Mouse (Mus musculus) spleen, adult 2 months (tissue): ENCODE measurements around the gene Dhrs3. TPM values are rescaled to one million over a fixed set of nuclear protein-coding genes. Genes with fewer than 3 reads are reported as not detected.

Source experiments
- DNase-seq, 2 experiments: peaks; one replicate each; pipeline versions ENCODE4 v3.0.0 to v3.0.0-alpha.2; 2012 to 2021; ENCODE audit warnings: low spot score in 2 of 2, low read depth in 1 of 2
- H3K27ac ChIP-seq: fragments of 200-500 bp; 2 replicates; pipeline ENCODE4 v1.5.1; 2012; ENCODE audit warnings: low read length, inconsistent platforms; ENCODE audit not compliant: insufficient read depth
- H3K27me3 ChIP-seq: fragments of 200-500 bp; 2 replicates; pipeline ENCODE4 v1.6.1; 2012; ENCODE audit warnings: mild to moderate bottlenecking, moderate library complexity, low read length, inconsistent platforms; ENCODE audit not compliant: control insufficient read depth, insufficient read depth
- H3K36me3 ChIP-seq: fragments of 200-500 bp; 2 replicates; pipeline ENCODE4 v1.6.1; 2012; ENCODE audit warnings: mild to moderate bottlenecking, low read length, inconsistent platforms; ENCODE audit not compliant: control insufficient read depth, insufficient read depth
- H3K4me1 ChIP-seq: fragments of 200-500 bp; 2 replicates; pipeline ENCODE4 v1.6.1; 2011; ENCODE audit warnings: inconsistent platforms; ENCODE audit not compliant: control insufficient read depth, insufficient read depth, insufficient read length
- H3K4me3 ChIP-seq: fragments of 200-500 bp; 2 replicates; pipeline ENCODE4 v1.5.1; 2011; ENCODE audit warnings: mild to moderate bottlenecking, inconsistent platforms; ENCODE audit not compliant: insufficient read depth, insufficient read length; ENCODE audit errors: extremely low read depth
- CTCF ChIP-seq: fragments of 200-500 bp; IDR thresholded peaks from 2 replicates; pipeline ENCODE4 v1.5.1; 2011; ENCODE audit warnings: mild to moderate bottlenecking, inconsistent platforms; ENCODE audit not compliant: insufficient read depth, insufficient read length, insufficient replicate concordance; ENCODE audit errors: extremely low read depth
- POLR2A ChIP-seq: fragments of 200-500 bp; IDR thresholded peaks from 2 replicates; pipeline ENCODE4 v1.6.1; 2011; ENCODE audit warnings: low read depth, low read length, inconsistent platforms
- WGBS: fragments of 180-500 bp; shearing (Covaris S2); methylation state at CpG from one replicate; pipeline ENCODE4 v1.1.7; 2018; 5-methylcytosine and 5-hydroxymethylcytosine counted together
- polyA plus RNA-seq: library from polyadenylated mRNA; depleted of rRNA; stranded (reverse); fragments of >200 nt; gene quantifications from 2 replicates; pipeline ENCODE4 v1.2.3, GENCODE M21; 2012; rRNA removed

Dhrs3 gene
- 33.9 and 41.3 TPM in 2 replicates for polyA plus RNA-seq

GRCm38 (mm10) chr4:144892133-144892936 lies at the start of gene Dhrs3:
Dhrs3 (plus strand) TSS chr4:144892827.
- H3K27me3 ChIP-seq, result no peaks in the 10 kb centered on the region
- H3K27ac ChIP-seq, result peak within 1 kb of the TSS; percentile 68
- peak within 1 kb of the TSS; percentile 71 for H3K4me3 ChIP-seq
- TF ChIP-seq POLR2A, result no peak
- no peak for TF ChIP-seq CTCF
- WGBS, result 1% methylated on average over 55 of the region's 55 CpGs
- H3K4me1 ChIP-seq, result peaks cover 3% of the 10 kb centered on the region; the same call in 1 of the 2 replicates
- DNase-seq, result peak; percentile 69 to 87
- no peaks in the 10 kb centered on the region for H3K36me3 ChIP-seq

GRCm38 (mm10) chr4:144861756-144862505 lies 30.7 kb upstream of the Dhrs3 start:
- H3K4me1 ChIP-seq, result no peaks in the 10 kb centered on the region
- H3K27me3 ChIP-seq, result no peaks in the 10 kb centered on the region
- DNase-seq, result no peak
- H3K4me3 ChIP-seq, result no peak overlapping the region
- no peak for TF ChIP-seq CTCF
- no peak for TF ChIP-seq POLR2A
- no peak overlapping the region for H3K27ac ChIP-seq
- H3K36me3 ChIP-seq, result no peaks in the 10 kb centered on the region
- 89% methylated on average over 3 of the region's 3 CpGs for WGBS

GRCm38 (mm10) chr4:144867926-144868325 lies 24.7 kb upstream of the Dhrs3 start:
- no peak overlapping the region for H3K27ac ChIP-seq
- TF ChIP-seq POLR2A, result no peak
- TF ChIP-seq CTCF, result no peak
- 88% methylated on average over 5 of the region's 5 CpGs for WGBS

GRCm38 (mm10) chr4:144868584-144868983 lies 24.0 kb upstream of the Dhrs3 start:
- Histone ChIP-seq H3K27me3 (no peaks in the 10 kb centered on the region), H3K4me1 (no peaks in the 10 kb centered on the region), H3K27ac (no peak overlapping the region), H3K4me3 (no peak overlapping the region), H3K36me3 (no peaks in the 10 kb centered on the region)
- no peak for DNase-seq
- 83% methylated on average over 4 of the region's 4 CpGs for WGBS
- TF ChIP-seq POLR2A, result no peak
- TF ChIP-seq CTCF, result no peak

More at GRCm38 (mm10) chr4:144867926-144868325, 24.7 kb upstream of the Dhrs3 start:
- no peaks in the 10 kb centered on the region for H3K36me3 ChIP-seq
- H3K4me3 ChIP-seq, result no peak overlapping the region
- no peaks in the 10 kb centered on the region for H3K4me1 ChIP-seq
- no peak for DNase-seq
- H3K27me3 ChIP-seq, result no peaks in the 10 kb centered on the region

GRCm38 (mm10) chr4:144872905-144873304 lies 19.7 kb upstream of the Dhrs3 start:
- H3K4me1 ChIP-seq, result no peaks in the 10 kb centered on the region
- no peak overlapping the region for H3K27ac ChIP-seq
- no peak overlapping the region for H3K4me3 ChIP-seq
- 51% methylated on average over 6 of the region's 6 CpGs for WGBS
- DNase-seq, result no peak
- no peaks in the 10 kb centered on the region for H3K27me3 ChIP-seq
- TF ChIP-seq POLR2A (no peak), CTCF (no peak)
- no peaks in the 10 kb centered on the region for H3K36me3 ChIP-seq

GRCm38 (mm10) chr4:144875576-144876093 lies 17.0 kb upstream of the Dhrs3 start:
- Histone ChIP-seq H3K4me1 (no peaks in the 10 kb centered on the region), H3K27me3 (no peaks in the 10 kb centered on the region), H3K36me3 (no peaks in the 10 kb centered on the region), H3K27ac (no peak overlapping the region), H3K4me3 (no peak overlapping the region)
- TF ChIP-seq POLR2A (no peak), CTCF (no peak)
- DNase-seq, result no peak
- WGBS, result 83% methylated on average over 2 of the region's 2 CpGs

GRCm38 (mm10) chr4:144879549-144879948 lies 13.1 kb upstream of the Dhrs3 start:
- TF ChIP-seq POLR2A (no peak), CTCF (no peak)
- Histone ChIP-seq H3K27me3 (no peaks in the 10 kb centered on the region), H3K36me3 (no peaks in the 10 kb centered on the region), H3K4me1 (no peaks in the 10 kb centered on the region), H3K27ac (no peak overlapping the region), H3K4me3 (no peak overlapping the region)
- 95% methylated on average over 1 of the region's 1 CpGs for WGBS
- no peak for DNase-seq
